Mouse (Mus musculus) urinary bladder, postnatal 10 days (tissue): ENCODE results near the gene Wbp11.
A peak's percentile ranks its signal among the peaks of the same experiment; 100 is the strongest.

Source experiments
- DNase-seq: peaks from one replicate; pipeline ENCODE4 v3.0.0; 2022; ENCODE audit warnings: low spot score

Gene Wbp11

DNA sequence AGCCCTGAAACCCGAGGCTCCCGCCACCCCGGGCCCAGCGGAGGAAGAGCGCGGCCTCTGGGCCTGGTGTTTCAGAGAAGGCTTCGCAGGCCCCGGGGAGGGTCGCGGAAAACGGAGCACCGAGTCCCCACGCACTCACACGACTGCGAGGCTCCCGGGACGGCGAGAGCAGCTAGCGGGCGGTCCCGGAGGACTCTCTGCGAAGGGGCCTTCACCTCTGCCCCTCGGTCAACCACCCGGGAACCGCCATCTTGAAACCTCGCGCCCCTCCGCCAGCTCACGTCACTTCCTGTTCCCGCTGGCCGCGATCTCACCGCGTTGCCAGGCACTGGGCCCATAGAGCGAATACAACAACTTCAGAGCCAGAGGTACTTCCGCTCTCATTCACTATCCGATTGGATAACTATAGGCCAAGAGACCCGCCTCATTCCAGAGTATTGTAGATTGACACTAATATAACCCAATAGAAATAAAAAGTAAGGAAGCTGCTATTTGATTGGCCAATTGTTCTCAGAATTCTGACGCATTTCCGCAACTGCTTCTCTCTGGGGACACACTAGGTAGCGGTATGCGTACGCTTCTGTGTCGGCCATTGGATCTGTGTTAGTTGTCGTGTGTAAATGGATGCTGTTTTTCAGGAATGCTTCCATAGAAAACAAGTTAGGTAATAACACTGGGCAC is at the start of gene Wbp11:
Gene Wbp11 (minus strand): TSS at position 353 of the 681 bp plus-strand sequence.
- DNase-seq: peak; percentile 90

DNA sequence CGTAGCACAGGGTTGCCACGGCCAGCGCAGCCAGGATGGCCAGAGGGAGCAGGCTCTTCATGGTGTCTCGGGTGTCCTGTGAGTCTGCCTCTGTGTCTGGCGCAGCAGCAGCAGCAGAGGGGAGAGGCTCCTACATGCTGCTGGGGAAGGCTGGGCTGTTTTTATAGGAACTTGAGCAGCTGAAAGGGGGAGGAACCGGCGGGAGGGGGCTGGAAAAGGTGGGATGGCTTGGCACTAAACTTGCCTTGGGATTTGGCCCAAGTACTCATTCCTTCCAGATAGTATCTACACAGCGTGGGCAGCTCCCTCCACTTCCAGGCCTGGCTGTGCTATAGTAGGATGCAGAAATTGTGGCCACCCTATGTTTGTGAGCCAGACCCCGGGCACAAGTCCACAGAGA is 47.6 kb upstream of the Wbp11 start, which contains the start of gene Mgp:
Gene Mgp (minus strand): TSS at position 154 of the 400 bp plus-strand sequence.
- no peak for DNase-seq

GRCm38 (mm10) chr6:136874599-136874998 is 46.6 kb upstream of the Wbp11 start:
- no peak for DNase-seq

DNA sequence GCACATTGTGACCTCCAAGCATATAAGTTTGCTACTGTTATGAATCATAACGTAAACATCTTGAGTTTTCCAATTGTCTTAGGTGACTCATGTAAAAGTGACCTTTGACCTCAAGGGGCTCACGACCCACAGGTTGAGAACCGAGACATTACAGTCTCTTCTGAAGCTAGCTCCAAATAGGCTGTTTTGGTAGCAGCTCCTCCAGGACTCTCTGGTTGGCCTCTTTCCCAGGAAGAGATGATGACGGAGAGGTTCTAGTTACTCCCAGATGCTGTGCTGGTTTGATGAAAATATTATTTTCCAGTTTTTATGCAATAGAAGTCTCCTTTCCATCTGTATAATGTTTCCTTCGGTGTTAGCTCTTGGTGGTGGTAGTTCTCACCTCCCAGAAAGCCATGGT is 40.9 kb upstream of the Wbp11 start:
- DNase-seq: no peak

GRCm38 (mm10) chr6:136866150-136866549 is 38.1 kb upstream of the Wbp11 start:
- DNase-seq: no peak

DNA sequence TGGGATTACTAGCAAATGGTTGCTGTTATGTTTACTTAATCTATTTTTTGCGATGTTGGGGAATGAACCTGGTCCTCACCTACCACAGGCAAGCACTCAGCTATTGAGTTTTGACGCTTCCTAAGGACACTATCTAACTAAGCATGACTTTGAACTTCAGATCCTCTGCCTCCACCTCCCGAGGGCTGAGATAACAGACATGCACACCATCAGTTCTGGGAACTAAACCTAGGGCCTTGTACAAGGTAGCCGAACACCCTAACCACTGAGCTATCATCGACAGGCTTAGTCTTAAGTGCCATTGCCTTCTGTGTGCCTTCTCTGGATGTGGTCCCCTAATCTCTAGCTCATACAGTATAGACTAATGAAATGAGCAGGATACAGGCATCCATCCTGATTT is 37.3 kb upstream of the Wbp11 start:
- no peak for DNase-seq

GRCm38 (mm10) chr6:136861020-136861419 is 33.0 kb upstream of the Wbp11 start:
- no peak for DNase-seq

GRCm38 (mm10) chr6:136858420-136858819 is 30.4 kb upstream of the Wbp11 start:
- no peak for DNase-seq

GRCm38 (mm10) chr6:136857873-136858260 is 29.8 kb upstream of the Wbp11 start:
- no peak for DNase-seq

GRCm38 (mm10) chr6:136857186-136857872 is 29.3 kb upstream of the Wbp11 start, which contains the start of gene Art4:
Gene Art4, minus strand, starts transcription at chr6:136857733.
- DNase-seq: no peak

GRCm38 (mm10) chr6:136856071-136856636 is 28.1 kb upstream of the Wbp11 start:
- DNase-seq: no peak

- no peak for DNase-seq
These were observed 27.1 kb upstream of the Wbp11 start for GRCm38 (mm10) chr6:136855183-136855582.

DNA sequence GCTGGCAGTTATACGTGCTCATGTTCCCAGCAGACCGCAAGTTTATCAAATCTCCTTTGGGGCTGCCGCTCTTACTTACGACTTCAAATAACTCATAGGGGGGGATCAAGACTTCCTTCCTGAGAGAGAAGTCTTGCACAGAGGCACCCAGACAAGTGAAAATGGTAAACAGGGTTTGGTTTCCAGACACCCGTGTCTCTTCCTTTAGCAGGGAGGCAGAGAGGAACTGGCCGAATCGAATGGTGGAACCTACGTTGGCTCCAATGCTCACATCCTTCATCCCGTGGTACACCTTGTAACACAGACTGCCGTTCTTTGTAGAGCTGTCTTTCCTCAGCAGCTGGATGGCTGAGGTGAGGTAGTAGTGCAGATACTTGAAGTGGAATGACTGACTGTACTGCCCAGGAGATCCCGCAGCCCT is 26.3 kb upstream of the Wbp11 start:
- DNase-seq: no peak

- no peak for DNase-seq
These were observed 24.7 kb upstream of the Wbp11 start for GRCm38 (mm10) chr6:136852762-136853161.

- no peak for DNase-seq
These were observed 24.3 kb upstream of the Wbp11 start for GRCm38 (mm10) chr6:136852348-136852747.

GRCm38 (mm10) chr6:136850267-136850666 is 22.2 kb upstream of the Wbp11 start:
- no peak for DNase-seq

GRCm38 (mm10) chr6:136848971-136849370 is 20.9 kb upstream of the Wbp11 start:
- no peak for DNase-seq

GRCm38 (mm10) chr6:136848399-136848798 is 20.4 kb upstream of the Wbp11 start:
- no peak for DNase-seq

- no peak for DNase-seq
These were observed 19.8 kb upstream of the Wbp11 start for GRCm38 (mm10) chr6:136847790-136848189.

GRCm38 (mm10) chr6:136847267-136847666 is 19.2 kb upstream of the Wbp11 start:
- DNase-seq: no peak

DNA sequence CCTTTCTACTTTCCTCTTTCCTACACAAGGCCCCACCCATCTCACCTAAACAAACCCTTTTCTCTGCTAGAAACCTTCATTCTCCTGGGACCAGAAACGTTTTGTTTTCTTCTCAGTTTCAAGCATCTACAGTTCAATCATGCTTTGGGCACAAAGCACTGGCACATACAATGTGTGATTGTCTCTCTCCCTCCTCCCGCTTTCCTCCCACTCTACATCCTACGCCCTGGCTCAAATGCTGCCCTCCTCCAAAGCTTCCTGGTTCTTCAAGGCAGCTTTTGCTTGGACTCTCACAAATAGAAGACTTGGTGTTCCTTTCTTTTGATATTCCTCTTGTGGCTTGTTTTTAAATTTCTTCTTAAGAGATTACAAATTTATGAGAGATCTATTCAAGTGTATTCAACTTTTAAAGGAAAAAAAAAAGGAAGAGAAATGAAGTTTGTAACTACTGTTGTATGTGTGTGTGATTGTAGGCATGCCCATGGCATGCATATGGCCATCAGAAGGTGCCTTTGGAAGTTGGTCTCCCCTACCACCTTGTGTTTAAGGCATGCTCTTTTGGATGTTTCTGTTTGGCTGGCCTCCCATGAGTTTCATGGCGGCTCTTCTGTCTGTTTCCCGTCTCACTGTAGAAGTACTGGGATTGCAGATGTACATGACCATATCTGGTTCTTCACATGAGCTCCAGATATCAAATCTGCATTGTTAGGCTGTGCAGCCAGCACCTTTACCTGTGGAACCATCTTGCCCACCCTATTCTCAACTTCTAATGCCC is 17.9 kb upstream of the Wbp11 start:
- no peak for DNase-seq

GRCm38 (mm10) chr6:136844903-136845302 is 16.9 kb upstream of the Wbp11 start:
- DNase-seq: no peak
